Mouse (Mus musculus) cortical plate, adult 2 months (tissue): ENCODE data around the gene Hacd1.

Source experiments
- CTCF ChIP-seq: fragments of 200-500 bp; IDR thresholded peaks from 2 replicates; pipeline ENCODE4 v1.5.1; 2011; ENCODE audit warnings: mild to moderate bottlenecking, control low read depth, low read length; ENCODE audit not compliant: insufficient read depth; ENCODE audit errors: extremely low read depth
- POLR2A ChIP-seq: fragments of 200-500 bp; IDR thresholded peaks from 2 replicates; pipeline ENCODE4 v1.6.1; 2011; ENCODE audit warnings: mild to moderate bottlenecking, low read length, control low read depth; ENCODE audit not compliant: insufficient read depth; ENCODE audit errors: extremely low read depth

DNA sequence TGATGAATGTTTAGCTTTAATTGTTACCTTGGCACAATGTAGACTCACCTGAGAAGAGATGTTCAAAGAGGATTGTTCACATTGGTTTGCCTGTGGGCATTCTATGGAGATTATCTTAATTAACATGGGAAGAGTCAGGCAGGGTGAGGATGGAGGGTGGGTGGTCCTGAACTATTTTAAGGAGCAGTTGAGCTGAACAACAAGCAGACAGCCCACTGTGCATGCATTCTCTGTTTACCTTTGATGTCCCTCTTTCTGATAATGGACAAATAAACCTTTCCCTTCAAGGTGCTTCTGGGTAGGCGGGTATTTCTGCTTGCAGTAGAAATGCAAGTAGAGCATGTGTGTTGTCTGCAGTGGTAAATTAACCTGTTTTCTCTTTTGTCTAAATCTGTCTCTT, 48.0 kb upstream of the Hacd1 start:
- no peak for TF ChIP-seq CTCF
- no peak for TF ChIP-seq POLR2A
